Mouse (Mus musculus) olfactory bulb, adult 2 months (tissue): ENCODE measurements around the gene Adamts3. TPM values are rescaled to one million over a fixed set of nuclear protein-coding genes. Genes with fewer than 3 reads are reported as not detected.

ENCODE experiments used
- H3K27ac ChIP-seq: fragments of 200-500 bp; 2 replicates; pipeline ENCODE4 v1.5.1; 2012; ENCODE audit warnings: low read depth, low read length; ENCODE audit not compliant: insufficient read depth
- H3K4me1 ChIP-seq: fragments of 200-500 bp; 2 replicates; pipeline ENCODE4 v1.6.1; 2012; ENCODE audit warnings: low read length; ENCODE audit not compliant: control insufficient read depth, insufficient read depth
- H3K4me3 ChIP-seq: fragments of 200-500 bp; 2 replicates; pipeline ENCODE4 v1.5.1; 2012; ENCODE audit warnings: mild to moderate bottlenecking, low read depth, low read length, moderate library complexity; ENCODE audit not compliant: insufficient read depth
- CTCF ChIP-seq: fragments of 200-500 bp; IDR thresholded peaks from 2 replicates; pipeline ENCODE4 v1.5.1; 2012; ENCODE audit warnings: low read depth, mild to moderate bottlenecking, low read length, moderate library complexity; ENCODE audit not compliant: insufficient read depth
- POLR2A ChIP-seq: fragments of 200-500 bp; IDR thresholded peaks from 2 replicates; pipeline ENCODE4 v1.6.1; 2012; ENCODE audit warnings: mild to moderate bottlenecking, low read depth, low read length, moderate library complexity; ENCODE audit not compliant: insufficient read depth
- WGBS: fragments of 180-500 bp; shearing (Covaris S2); methylation state at CpG from one replicate; pipeline ENCODE4 v1.1.7; 2018; 5-methylcytosine and 5-hydroxymethylcytosine counted together
- polyA plus RNA-seq: library from polyadenylated mRNA; stranded (reverse); fragments of >200 nt; gene quantifications from 2 replicates; pipeline ENCODE4 v1.2.4, GENCODE M21; 2012; ENCODE audit warnings: low replicate concordance; ENCODE audit not compliant: missing spikeins, insufficient read depth, insufficient read length

The Adamts3 gene
- polyA plus RNA-seq, 1 experiment = not detected

DNA sequence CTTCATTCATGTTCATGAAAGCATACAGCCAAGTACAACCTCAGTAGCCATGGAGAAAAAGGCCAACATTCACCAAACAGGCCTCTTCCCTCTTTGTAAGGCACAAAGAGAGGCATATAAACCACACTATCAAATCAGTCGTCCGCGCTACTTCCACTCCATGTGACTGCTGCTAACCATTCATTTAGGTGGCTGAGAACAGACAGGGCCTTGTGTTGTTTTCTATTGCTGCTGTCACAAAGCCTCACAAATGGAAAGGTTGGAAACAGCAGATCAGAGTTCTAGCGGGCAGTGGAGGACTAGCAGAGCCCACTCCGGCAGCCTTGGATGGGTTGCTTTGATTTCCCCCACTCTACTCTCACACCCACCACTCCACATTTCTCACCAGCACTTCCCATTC lies 98.5 kb downstream of the Adamts3 start:
- Histone ChIP-seq H3K4me1 (no peaks in the 10 kb centered on the region), H3K27ac (no peak overlapping the region), H3K4me3 (no peak overlapping the region)
- WGBS = 61% methylated on average over 5 of the region's 5 CpGs
- no peak for TF ChIP-seq CTCF

DNA sequence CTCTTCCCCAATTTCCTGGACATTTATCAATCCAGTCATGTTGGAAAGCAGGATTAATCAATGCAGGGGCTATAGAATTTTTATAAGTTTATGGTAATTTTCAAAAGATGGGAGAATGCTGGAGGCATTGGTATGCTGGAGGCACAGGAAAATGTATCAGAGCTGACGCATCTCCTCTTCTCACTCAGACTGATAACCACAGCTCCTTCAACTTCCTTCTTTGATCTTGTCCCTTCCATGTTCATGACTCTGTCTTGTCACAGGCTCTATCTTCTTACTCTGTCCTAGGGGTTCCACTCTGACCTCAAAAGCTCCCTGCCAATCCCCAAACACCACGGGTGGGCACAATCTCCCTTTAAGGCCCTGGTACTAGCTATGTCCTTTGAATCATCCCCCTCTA lies 103.3 kb downstream of the Adamts3 start:
- H3K27ac ChIP-seq = no peak overlapping the region
- no peaks in the 10 kb centered on the region for H3K4me1 ChIP-seq
- WGBS = 91% methylated on average over 2 of the region's 2 CpGs
- TF ChIP-seq POLR2A (no peak), CTCF (no peak)
- no peak overlapping the region for H3K4me3 ChIP-seq

DNA sequence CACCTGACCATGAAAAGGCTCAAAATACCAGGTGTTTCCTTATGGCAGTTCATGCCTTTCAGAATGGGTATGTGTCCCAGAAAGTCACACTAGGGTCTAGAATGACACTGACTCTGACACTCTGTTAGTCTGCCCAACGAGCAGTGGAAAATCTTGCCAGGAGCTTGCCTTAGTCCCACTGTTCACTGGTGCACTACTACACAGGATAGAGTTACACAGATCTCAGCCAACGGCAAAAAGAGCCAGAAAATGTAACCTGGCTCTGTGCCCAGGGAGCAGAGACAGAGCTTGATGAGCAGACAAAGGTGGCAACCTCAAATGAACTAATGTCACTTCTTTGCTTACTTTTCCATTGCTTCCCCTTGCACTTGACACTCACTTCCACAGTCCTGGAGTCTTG lies 104.5 kb downstream of the Adamts3 start:
- 25% methylated on average over 2 of the region's 2 CpGs for WGBS
- no peak overlapping the region for H3K4me3 ChIP-seq
- no peaks in the 10 kb centered on the region for H3K4me1 ChIP-seq
- no peak for TF ChIP-seq POLR2A
- no peak for TF ChIP-seq CTCF
- H3K27ac ChIP-seq = no peak overlapping the region

GRCm38 (mm10) chr5:89777411-89777810 lies 105.7 kb downstream of the Adamts3 start:
- no peak overlapping the region for H3K27ac ChIP-seq
- 64% methylated on average over 4 of the region's 4 CpGs for WGBS
- H3K4me3 ChIP-seq = no peak overlapping the region
- TF ChIP-seq CTCF (no peak), POLR2A (no peak)
- no peaks in the 10 kb centered on the region for H3K4me1 ChIP-seq

DNA sequence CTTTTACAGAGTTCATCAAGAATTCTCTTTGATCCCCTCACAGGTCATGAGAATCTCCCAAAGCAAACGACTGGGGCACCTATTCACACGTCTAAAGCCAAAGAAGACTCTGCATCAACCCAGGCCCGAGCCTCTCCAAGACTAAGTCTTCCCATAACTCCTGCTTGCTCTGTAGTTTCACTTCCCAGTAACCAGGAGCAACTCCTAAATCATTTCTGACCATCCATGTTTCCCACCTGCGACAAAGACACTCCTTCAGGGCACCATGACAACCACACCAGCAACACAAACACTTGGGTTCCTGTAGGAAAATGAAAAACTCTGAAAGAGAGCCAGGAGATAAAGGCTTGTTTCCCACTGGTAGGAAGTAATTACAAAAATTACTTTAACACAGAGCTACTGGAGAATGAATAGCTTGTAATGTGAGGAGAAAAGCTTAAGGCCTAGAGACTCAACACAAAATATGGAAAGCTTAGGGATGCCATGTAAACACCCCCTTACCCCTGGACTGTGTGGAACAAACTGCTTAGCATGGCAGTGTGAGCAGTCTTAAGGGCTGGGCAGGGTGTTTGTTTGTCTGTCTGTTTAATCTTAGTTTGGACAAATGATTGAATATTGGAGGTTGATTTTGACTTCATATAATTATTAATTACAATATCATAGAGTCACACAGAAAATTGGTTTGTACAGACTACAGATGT lies 112.3 kb downstream of the Adamts3 start:
- no peak overlapping the region for H3K4me3 ChIP-seq
- no peak overlapping the region for H3K27ac ChIP-seq
- no peaks in the 10 kb centered on the region for H3K4me1 ChIP-seq
- WGBS = 50% methylated on average over 4 of the region's 4 CpGs
- no peak for TF ChIP-seq CTCF
- TF ChIP-seq POLR2A = no peak

DNA sequence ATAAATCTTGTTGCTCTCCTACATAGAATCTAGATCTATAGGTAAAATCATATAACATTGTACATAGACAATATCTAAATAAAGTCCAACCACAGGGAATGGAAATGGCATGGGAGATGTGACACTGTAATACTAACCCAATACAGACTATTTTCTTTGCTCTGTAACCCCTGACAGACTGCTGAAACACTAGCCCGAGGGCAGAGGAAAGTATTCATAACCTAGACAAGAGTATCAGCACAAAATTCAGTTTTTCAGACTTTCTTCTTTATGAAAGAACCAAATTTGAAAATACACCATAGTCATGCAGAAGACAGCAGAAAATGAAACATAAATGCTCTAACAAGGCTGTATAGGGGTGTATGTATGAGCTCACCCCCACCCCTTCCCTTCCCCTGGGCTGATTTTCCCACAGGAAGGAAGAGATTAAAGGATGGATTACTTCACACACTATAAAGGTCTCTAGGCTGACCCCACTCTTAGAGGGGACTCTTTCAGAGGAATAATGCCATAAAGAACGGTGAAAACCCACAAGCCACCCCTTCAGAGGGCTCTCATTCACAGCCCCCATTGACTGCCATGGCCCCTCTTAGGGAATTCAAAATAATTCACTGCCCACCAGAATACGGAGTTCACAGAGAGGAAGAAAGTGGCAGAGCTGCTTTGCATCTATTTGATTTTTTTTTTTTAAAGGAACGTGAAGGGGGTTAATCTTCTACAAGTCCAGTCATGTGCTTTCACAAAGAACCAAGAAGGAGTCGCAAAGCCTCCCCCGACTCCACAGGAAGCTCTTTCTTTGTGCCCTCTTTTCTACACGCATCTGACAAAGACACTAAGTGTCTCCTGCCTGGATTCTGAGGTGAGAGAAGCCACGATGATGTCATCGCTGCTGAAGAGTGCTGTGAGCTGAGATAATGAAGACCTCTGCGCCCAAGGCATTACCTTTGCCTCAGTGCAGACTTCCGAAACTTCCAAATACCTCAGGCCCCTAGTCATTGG lies 119.6 kb downstream of the Adamts3 start:
- WGBS = 32% methylated on average over 11 of the region's 11 CpGs
- Histone ChIP-seq H3K4me3 (no peak overlapping the region), H3K27ac (no peak overlapping the region), H3K4me1 (peaks cover 2% of the 10 kb centered on the region; the same call in 1 of the 2 replicates)
- TF ChIP-seq CTCF (no peak), POLR2A (no peak)

DNA sequence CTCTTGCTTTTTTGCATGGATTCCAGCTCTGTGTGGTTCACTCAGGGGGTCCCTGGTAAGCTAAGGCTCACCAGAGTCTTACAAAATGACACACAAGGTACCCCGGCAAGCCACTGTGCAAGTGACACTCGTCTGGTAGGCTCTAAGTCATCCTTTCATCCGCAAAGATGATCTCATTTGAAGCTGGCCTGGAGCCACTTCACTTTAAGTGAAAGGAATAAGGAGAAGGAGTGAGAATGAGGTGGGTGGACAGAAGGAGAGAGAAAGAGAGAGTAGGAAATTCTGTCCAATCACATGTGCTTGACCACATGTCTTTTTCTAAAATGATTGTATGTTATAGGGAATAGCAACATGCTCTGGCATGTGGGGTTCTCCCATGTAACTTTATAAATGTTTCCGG lies 122.8 kb downstream of the Adamts3 start:
- H3K27ac ChIP-seq = no peak overlapping the region
- TF ChIP-seq CTCF (no peak), POLR2A (no peak)
- H3K4me1 ChIP-seq = peaks cover 2% of the 10 kb centered on the region; the same call in 1 of the 2 replicates
- no peak overlapping the region for H3K4me3 ChIP-seq
- WGBS = 78% methylated on average over 4 of the region's 4 CpGs

DNA sequence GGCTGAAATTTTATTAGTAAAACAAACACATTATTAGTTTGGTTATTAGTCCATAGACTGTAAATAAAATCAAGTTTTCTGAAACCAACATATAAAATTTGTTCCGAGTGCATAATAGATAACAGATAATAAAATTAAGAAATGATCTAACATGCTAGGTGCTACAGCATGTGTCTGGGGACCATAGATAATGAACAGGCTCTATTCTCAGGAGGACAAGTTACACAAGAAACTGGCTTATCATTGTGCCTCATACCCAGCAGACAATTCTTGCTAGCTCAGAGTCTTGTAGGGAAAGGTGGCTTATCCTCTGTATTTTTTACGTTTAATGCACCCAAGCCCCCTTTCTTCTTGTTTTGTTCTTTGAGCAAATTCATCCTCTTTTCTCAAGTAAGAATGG lies 131.3 kb downstream of the Adamts3 start:
- no peak overlapping the region for H3K27ac ChIP-seq
- H3K4me3 ChIP-seq = no peak overlapping the region
- no peaks in the 10 kb centered on the region for H3K4me1 ChIP-seq
- no peak for TF ChIP-seq POLR2A
- WGBS = 94% methylated on average over 2 of the region's 2 CpGs
